Mouse (Mus musculus) intestine, embryonic 14.5 days (tissue): Measurements from ENCODE around the gene Dad1. TPM values are rescaled to one million over a fixed set of nuclear protein-coding genes. Genes with fewer than 3 reads are reported as not detected.

Experiments used
- ATAC-seq: fragments of 200-750 bp; cut with Nextera tagmentation; replicated peaks from 2 replicates; pipeline ENCODE4 v1.8.0; 2017; ENCODE audit warnings: low read depth, moderate number of reproducible peaks, moderate TSS enrichment, moderate library complexity; ENCODE audit not compliant: low FRiP score, low TSS enrichment
- DNase-seq: peaks from one replicate; pipeline ENCODE4 v3.0.0-alpha.2; 2018; ENCODE audit warnings: low spot score
- H3K27ac ChIP-seq: fragments of 300-500 bp; sonication (generic); 2 replicates; pipeline ENCODE4 v1.5.1; 2014; ENCODE audit warnings: low read depth, mild to moderate bottlenecking, control low read depth
- H3K27me3 ChIP-seq: fragments of 300-500 bp; sonication (generic); replicated peaks from 2 replicates; pipeline ENCODE4 v1.6.1; 2014; ENCODE audit warnings: low read length, control low read depth; ENCODE audit not compliant: control insufficient read depth, insufficient read depth
- H3K36me3 ChIP-seq: fragments of 300-500 bp; sonication (generic); 2 replicates; pipeline ENCODE4 v1.6.1; 2014; ENCODE audit warnings: low read length, control low read depth; ENCODE audit not compliant: control insufficient read depth, insufficient read depth
- H3K4me1 ChIP-seq: fragments of 300-500 bp; sonication (generic); replicated peaks from 2 replicates; pipeline ENCODE4 v1.6.1; 2014; ENCODE audit warnings: low read length, control low read depth, mixed read lengths; ENCODE audit not compliant: control insufficient read depth, insufficient read depth
- H3K4me2 ChIP-seq: fragments of 300-500 bp; sonication (generic); 2 replicates; pipeline ENCODE4 v1.6.1; 2014; ENCODE audit warnings: low read length
- H3K4me3 ChIP-seq: fragments of 300-500 bp; sonication (generic); 2 replicates; pipeline ENCODE4 v1.5.1; 2014; ENCODE audit warnings: low read depth, low read length, control low read depth, mixed read lengths
- H3K9ac ChIP-seq: fragments of 300-500 bp; sonication (generic); 2 replicates; pipeline ENCODE4 v1.6.1; 2014; ENCODE audit warnings: mild to moderate bottlenecking, low read length
- H3K9me3 ChIP-seq: fragments of 300-500 bp; sonication (generic); 2 replicates; pipeline ENCODE4 v1.6.1; 2016; ENCODE audit warnings: low read length, control low read depth; ENCODE audit not compliant: control insufficient read depth
- WGBS: fragments of 180-500 bp; shearing (Covaris S2); extraction: QIAGEN DNeasy Blood & Tissue Kit; methylation state at CpG from one replicate; pipeline ENCODE4 v1.1.7; 2014; 5-methylcytosine and 5-hydroxymethylcytosine counted together
- polyA plus RNA-seq: library from polyadenylated mRNA; unstranded; fragments of >200 nt; fragmentation: Nextera tagmentation; extraction: Ambion mirVana; gene quantifications from 2 replicates; pipeline ENCODE4 v1.2.1, GENCODE M21; 2014

The Dad1 gene
- polyA plus RNA-seq, 1 experiment from 2014 or later = 449 TPM

GRCm38 (mm10) chr14:54259003-54259721 lies 5.3 kb upstream of the Dad1 start:
- H3K27me3 ChIP-seq = no peaks in the 10 kb centered on the region
- peak; percentile 94 for ATAC-seq
- under 1% methylated on average over 35 of the region's 35 CpGs for WGBS

DNA sequence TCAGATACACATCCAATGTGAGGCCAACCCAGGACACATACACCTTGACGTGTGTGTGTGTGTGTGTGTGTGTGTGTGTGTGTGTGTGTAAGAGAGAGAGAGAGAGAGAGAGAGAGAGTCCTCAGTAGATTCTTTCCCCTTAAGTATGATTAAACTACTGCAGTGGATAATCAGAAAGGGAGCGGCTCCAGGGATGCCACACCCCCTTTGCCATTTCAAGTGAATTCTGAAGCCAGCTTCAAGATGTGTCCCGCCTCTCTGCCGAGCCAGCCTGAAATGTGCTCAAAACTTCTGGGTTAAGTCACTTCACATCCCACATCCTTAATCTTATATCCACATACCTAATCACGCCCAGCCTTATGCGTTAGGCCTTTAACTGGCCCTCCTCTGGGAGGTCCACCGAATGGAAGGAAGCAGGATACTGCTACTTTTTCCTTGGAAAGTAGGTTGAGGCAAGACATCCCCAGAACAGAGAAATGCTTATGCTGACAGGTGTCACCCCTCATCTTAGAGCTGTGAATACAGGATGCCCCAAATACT lies 4.3 kb upstream of the Dad1 start:
- no peaks in the 10 kb centered on the region for H3K9me3 ChIP-seq
- no peaks in the 10 kb centered on the region for H3K27me3 ChIP-seq
- H3K4me1 ChIP-seq = peaks cover 21% of the 10 kb centered on the region
- WGBS = 68% methylated on average over 7 of the region's 7 CpGs
- H3K27ac ChIP-seq = no peak overlapping the region
- peak overlapping the region; percentile 90 for H3K4me2 ChIP-seq
- H3K9ac ChIP-seq = no peak overlapping the region
- ATAC-seq = no peak
- no peak for DNase-seq
- H3K4me3 ChIP-seq = 0 out of 2 replicates have a peak overlapping the region, but pooled peaks have one; percentile 60
- peaks cover 6% of the 10 kb centered on the region for H3K36me3 ChIP-seq

More at GRCm38 (mm10) chr14:54259003-54259721, 5.3 kb upstream of the Dad1 start:
- peak; percentile 98 for DNase-seq
- Histone ChIP-seq H3K9me3 (no peaks in the 10 kb centered on the region), H3K9ac (peak overlapping the region; percentile 65), H3K4me3 (peak overlapping the region; percentile 60), H3K36me3 (peaks cover 13% of the 10 kb centered on the region), H3K4me1 (peaks cover 21% of the 10 kb centered on the region), H3K4me2 (peak overlapping the region; percentile 90), H3K27ac (peak overlapping the region; percentile 73)

DNA sequence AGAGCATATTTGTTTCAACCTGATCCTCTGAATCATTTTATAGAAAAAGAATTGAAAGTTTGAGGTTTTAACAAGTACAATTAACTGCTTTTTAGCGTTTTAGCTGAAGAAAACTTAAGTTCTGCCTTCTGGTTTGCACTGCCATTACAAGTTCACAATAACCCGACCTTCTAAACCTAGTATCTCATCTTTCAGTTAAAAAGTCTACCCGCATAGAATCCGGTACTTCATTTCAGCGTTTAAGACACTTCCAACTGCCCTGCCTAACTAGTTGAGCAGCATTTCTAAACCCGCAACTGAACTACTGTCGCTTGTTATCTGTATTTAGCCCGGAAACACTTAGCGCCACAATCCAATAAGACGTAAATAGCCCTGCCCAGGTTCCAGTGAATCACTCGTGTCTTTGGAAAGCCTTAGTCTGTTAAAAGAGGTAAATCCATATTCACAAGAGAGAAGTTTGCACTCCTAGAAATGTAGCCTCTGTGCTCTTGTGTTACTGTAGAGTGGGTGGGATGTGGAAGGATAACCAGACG lies 832 bp upstream of the Dad1 start:
- no peak for ATAC-seq
- Histone ChIP-seq H3K27ac (0 out of 2 replicates have a peak overlapping the region, but pooled peaks have one; percentile 70), H3K36me3 (no peaks in the 10 kb centered on the region), H3K4me2 (peak overlapping the region; percentile 76), H3K27me3 (no peaks in the 10 kb centered on the region), H3K9ac (peak overlapping the region; percentile 75), H3K4me1 (peaks cover 37% of the 10 kb centered on the region), H3K9me3 (no peaks in the 10 kb centered on the region), H3K4me3 (peak overlapping the region; percentile 77)
- WGBS = 59% methylated on average over 12 of the region's 12 CpGs
- no peak for DNase-seq

GRCm38 (mm10) chr14:54250122-54250521 lies 3.8 kb downstream of the Dad1 start:
- DNase-seq (no peak), ATAC-seq (no peak)
- WGBS = 43% methylated on average over 4 of the region's 4 CpGs
- Histone ChIP-seq H3K4me1 (peaks cover 36% of the 10 kb centered on the region), H3K27me3 (no peaks in the 10 kb centered on the region), H3K4me2 (peak overlapping the region; percentile 26; the same call in 1 of the 2 replicates), H3K36me3 (peaks cover 22% of the 10 kb centered on the region), H3K4me3 (no peak overlapping the region), H3K27ac (peak overlapping the region; percentile 62; the same call in 1 of the 2 replicates), H3K9ac (no peak overlapping the region), H3K9me3 (no peaks in the 10 kb centered on the region)

DNA sequence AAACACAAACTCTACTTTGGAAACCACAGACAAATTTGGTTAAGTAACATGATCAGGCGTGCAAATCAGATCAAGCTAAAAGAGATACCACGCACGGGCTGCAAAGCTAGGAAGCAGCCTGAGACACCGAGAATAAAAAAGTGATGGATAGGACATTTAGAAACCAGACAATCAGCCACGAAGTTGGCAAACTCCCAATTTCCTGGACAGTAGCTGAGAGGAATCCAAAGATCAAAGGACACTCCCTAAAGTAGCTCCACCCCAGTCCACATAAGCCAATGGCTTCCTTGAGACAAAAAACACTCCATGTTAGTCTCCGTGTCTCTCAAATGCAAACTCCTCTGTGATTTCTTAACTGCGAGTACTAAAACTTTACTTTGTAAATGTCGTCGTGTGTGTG lies 4.6 kb downstream of the Dad1 start:
- H3K4me3 ChIP-seq = no peak overlapping the region
- DNase-seq (no peak), ATAC-seq (no peak)
- no peak overlapping the region for H3K9ac ChIP-seq
- WGBS = 53% methylated on average over 9 of the region's 9 CpGs
- H3K27me3 ChIP-seq = no peaks in the 10 kb centered on the region
- no peak overlapping the region for H3K4me2 ChIP-seq
- H3K36me3 ChIP-seq = peaks cover 22% of the 10 kb centered on the region
- H3K9me3 ChIP-seq = no peaks in the 10 kb centered on the region
- H3K4me1 ChIP-seq = peaks cover 31% of the 10 kb centered on the region
- H3K27ac ChIP-seq = peak overlapping the region; percentile 62; the same call in 1 of the 2 replicates

- no peak overlapping the region for H3K27ac ChIP-seq
- 86% methylated on average over 3 of the region's 3 CpGs for WGBS
- H3K4me2 ChIP-seq = no peak overlapping the region
- ATAC-seq (no peak), DNase-seq (no peak)
- H3K9me3 ChIP-seq = no peaks in the 10 kb centered on the region
- H3K4me3 ChIP-seq = no peak overlapping the region
- H3K36me3 ChIP-seq = peaks cover 52% of the 10 kb centered on the region
- H3K27me3 ChIP-seq = no peaks in the 10 kb centered on the region
- H3K4me1 ChIP-seq = peaks cover 25% of the 10 kb centered on the region
- H3K9ac ChIP-seq = no peak overlapping the region
These were observed 7.7 kb downstream of the Dad1 start for GRCm38 (mm10) chr14:54246232-54246631.

DNA sequence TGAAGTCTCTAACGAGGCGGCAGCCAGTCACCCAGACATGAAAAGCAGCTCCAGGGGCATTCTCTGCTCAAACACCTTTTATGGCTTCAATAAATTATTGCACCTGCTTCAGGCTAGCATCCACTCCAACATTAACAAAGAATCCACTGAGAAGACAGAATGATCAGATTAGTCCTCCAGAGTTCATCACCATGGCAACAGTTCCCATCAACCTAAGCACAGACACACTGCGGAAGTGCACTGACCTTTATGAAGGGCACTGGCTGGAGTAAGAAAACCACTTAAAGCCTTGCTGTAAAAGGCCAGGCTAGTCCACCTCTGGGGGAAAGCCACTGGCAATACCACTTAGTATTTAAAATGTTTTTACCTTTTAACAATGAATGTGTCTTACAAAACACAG lies 9.7 kb downstream of the Dad1 start:
- Histone ChIP-seq H3K36me3 (peaks cover 67% of the 10 kb centered on the region), H3K27ac (no peak overlapping the region), H3K9me3 (no peaks in the 10 kb centered on the region), H3K27me3 (no peaks in the 10 kb centered on the region), H3K9ac (no peak overlapping the region), H3K4me1 (peaks cover 5% of the 10 kb centered on the region), H3K4me3 (no peak overlapping the region), H3K4me2 (no peak overlapping the region)
- ATAC-seq (peak; percentile 70; the same call in 1 of the 2 replicates), DNase-seq (no peak)
- 37% methylated on average over 3 of the region's 3 CpGs for WGBS

- H3K27me3 ChIP-seq = no peaks in the 10 kb centered on the region
- no peak for ATAC-seq
These were observed 13.4 kb downstream of the Dad1 start for GRCm38 (mm10) chr14:54240542-54240941.

More at GRCm38 (mm10) chr14:54240542-54240941, 13.4 kb downstream of the Dad1 start:
- DNase-seq = no peak
- peaks cover 5% of the 10 kb centered on the region; the same call in 1 of the 2 replicates for H3K4me1 ChIP-seq
- H3K27ac ChIP-seq = no peak overlapping the region
- 89% methylated on average over 5 of the region's 5 CpGs for WGBS
- H3K4me2 ChIP-seq = no peak overlapping the region
- no peaks in the 10 kb centered on the region for H3K9me3 ChIP-seq
- no peak overlapping the region for H3K4me3 ChIP-seq
- H3K9ac ChIP-seq = no peak overlapping the region
- H3K36me3 ChIP-seq = peaks cover 68% of the 10 kb centered on the region
